Mouse (Mus musculus) Patski (cell line): ENCODE measurements around the gene Cep97. TPM values are rescaled to one million over a fixed set of nuclear protein-coding genes. Genes with fewer than 3 reads are reported as not detected.
A peak's percentile ranks its signal among the peaks of the same experiment; 100 is the strongest.
"Not testable (repeated sequence)": the region's sequence is repeated elsewhere in the genome, so short reads cannot be mapped to it uniquely, and the experiment has no call there.

ENCODE experiments used
- ATAC-seq: fragments of 100-300 bp; one replicate; pipeline ENCODE4 v1.8.0; 2021
- CTCF ChIA-PET: fragments of 350-600 bp; sonication (Branson Sonifier 250); formaldehyde crosslinking; loops from one replicate; lab custom pipeline; 2022; ENCODE audit warnings: inconsistent platforms; lab: Charles Lee
- POLR2A ChIA-PET: fragments of 350-600 bp; sonication (Branson Sonifier 250); formaldehyde crosslinking; loops from one replicate; lab custom pipeline; 2022; ENCODE audit warnings: antibody characterized with exemption, inconsistent platforms; lab: Charles Lee
- DNase-seq: peaks from one replicate; pipeline ENCODE4 v3.0.0-alpha.2; 2011; ENCODE audit warnings: low read depth, low spot score
- H3K27me3 ChIP-seq: fragments of 371-371 bp; one replicate; pipeline ENCODE4 v1.5.1; 2021
- CTCF ChIP-seq: fragments of 100-300 bp; IDR thresholded peaks from one replicate; pipeline ENCODE4 v1.5.1; 2021
- in situ Hi-C: fragments of 300-500 bp; cut with MboI; formaldehyde crosslinking; loops from 3 replicates; pipeline ENCODE4 v1.11.1; 2018; ENCODE audit warnings: low pct_unique_long_range_greater_than_20kb, mixed read lengths
- polyA plus RNA-seq: library from polyadenylated mRNA; unstranded; gene quantifications from one replicate; pipeline ENCODE4 v1.2.3, GENCODE M21; 2021

The Cep97 gene
- polyA plus RNA-seq, 1 experiment from 2014 or later, result 9.4 TPM

DNA sequence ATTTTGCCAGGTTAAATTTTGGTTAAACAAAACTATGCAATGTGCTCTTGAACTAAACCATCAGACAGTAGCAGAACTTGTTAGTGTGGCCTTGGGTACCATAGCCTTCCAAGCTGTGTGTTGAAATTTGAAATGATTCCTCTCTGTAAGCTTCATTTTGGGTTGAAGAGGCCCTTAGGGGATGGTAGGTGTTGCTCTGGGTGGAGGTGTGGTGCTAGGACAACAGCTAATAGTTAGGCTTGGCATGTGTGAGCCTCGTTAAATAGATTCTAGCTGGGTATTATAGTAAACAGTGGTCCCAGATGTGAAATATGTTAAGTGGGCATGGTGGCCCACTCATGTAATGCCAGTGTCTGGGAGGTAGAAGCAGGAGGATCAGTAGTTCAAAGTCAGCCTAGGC lies 32.6 kb upstream of the Cep97 start:
- H3K27me3 ChIP-seq, result no peaks in the 10 kb centered on the region
- ATAC-seq (no peak), DNase-seq (no peak)
- no peak for TF ChIP-seq CTCF
- in situ Hi-C loops, result loop anchor here (10.0 kb wide), 1 partner anchor 158 kb away; no protein-coding TSS in a partner anchor
- ChIA-PET POLR2A (no interaction called here), CTCF (interaction anchor here (1.5 kb wide), 1 partner anchor 16 kb away, joined by 6 read pairs; no protein-coding TSS in a partner anchor)

DNA sequence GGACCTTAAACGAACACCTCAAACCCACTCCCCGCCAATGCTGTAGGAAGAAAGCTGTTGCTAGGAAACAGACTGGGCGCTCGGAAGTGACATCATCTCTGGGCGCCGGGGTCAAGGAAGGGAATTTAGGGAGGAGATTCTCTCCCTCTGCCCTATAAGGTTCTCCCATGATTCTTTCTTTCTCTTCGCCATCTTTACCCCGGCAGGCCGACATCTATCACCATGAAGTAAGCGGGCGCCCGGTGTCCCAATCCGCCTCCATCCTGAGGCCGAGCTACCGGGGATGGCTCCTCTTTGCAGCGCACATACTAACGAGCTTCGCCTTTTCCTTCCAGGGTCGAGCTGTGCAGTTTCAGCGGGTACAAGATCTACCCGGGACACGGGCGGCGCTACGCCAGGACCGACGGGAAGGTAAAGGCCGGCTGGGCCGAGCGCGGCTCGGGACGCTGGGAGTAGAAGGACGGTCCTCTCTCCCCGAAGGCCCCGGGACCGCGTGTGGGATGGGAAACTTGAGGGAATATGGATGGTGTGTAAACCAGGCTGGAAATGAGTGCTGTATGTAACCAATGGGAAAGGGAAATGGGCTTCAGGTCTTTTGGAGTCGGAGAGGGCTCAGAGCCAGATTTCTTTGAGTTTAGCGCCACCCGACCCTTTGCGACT lies 31.7 kb upstream of the Cep97 start, which contains the start of gene Rpl24:
Gene Rpl24 (plus strand): TSS at position 64 of the 660 bp plus-strand sequence.
- no peaks in the 10 kb centered on the region for H3K27me3 ChIP-seq
- peak; percentile 82 for ATAC-seq
- DNase-seq, result peak; percentile 68
- in situ Hi-C loops, result loop anchor here (10.0 kb wide), 1 partner anchor 158 kb away; no protein-coding TSS in a partner anchor
- ChIA-PET POLR2A (interaction anchor here (0.5 kb wide), 1 partner anchor 98 kb away, joined by 3 read pairs; no protein-coding TSS in a partner anchor), CTCF (interaction anchor here (1.5 kb wide), 1 partner anchor 16 kb away, joined by 6 read pairs; no protein-coding TSS in a partner anchor)
- no peak for TF ChIP-seq CTCF

DNA sequence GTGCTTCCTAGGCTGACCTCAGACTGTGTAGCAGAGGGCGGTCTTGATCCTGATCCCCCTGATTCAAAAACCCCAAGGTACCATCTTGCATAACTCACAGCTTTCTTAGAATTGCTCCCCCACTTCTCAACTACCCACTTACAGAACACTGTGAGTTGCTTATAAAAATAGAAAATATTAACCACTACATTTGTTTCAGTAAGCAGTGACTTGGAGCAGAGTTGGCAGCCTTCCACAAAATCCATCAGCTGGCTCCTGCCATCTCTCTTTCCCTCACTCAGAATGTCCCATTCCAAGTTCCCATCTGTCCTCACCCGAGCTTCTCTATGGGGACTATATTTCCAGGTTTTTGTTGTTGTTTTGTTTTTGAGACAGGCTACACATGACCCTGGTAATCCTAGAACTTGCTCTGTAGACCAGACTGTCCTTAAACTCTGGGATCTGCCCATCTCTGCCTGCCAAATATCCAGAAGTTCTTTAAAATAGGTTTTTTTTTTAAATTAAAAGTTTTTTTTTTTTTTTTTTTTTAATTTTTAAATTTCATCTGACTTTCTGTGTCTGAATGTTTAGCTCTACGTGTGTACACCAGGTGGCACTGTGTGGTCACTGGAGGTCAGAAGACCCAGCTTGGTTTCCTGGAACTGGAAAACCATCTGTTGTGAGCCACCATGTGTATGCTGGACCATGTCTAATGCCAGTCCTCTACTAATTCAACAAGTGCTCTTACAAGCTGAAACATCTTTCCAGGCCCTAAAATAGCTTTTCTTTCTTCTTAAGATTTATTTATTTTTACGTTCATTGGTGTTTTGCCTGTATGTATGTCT lies 29.7 kb upstream of the Cep97 start:
- ChIA-PET POLR2A (interaction anchor here (1.0 kb wide), 1 partner anchor 13 kb away, joined by 3 read pairs; no protein-coding TSS in a partner anchor), CTCF (interaction anchor here (0.7 to 3.0 kb wide), 18 partner anchors 9 to 167 kb away, joined by 3 to 25 read pairs (median 4); no protein-coding TSS in a partner anchor)
- no peak for DNase-seq
- H3K27me3 ChIP-seq, result no peaks in the 10 kb centered on the region
- no peak for TF ChIP-seq CTCF
- ATAC-seq, result no peak
- in situ Hi-C loops, result loop anchor here (10.0 kb wide), 1 partner anchor 160 kb away; no protein-coding TSS in a partner anchor

DNA sequence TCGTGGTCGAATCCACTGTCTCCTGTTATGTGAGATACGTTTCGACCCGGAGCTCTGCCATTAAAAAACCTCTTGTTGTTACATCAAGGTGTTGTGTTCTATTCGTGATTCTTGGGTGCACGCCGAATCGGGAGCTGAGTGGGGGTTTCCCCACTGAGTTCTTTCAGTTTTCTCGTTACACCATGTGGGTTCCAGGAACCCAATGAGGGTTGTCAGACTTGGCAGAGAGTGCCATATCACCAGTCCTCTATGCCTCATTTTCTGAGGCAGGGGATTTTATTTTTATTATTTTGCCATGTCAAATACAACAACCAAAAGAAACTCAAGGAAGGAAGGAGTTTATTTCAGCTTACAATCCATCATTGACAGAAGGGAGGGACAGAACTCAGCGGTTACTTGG lies 28.4 kb upstream of the Cep97 start:
- DNase-seq, POLR2A ChIA-PET, ATAC-seq, H3K27me3 ChIP-seq: not testable (repeated sequence)
- CTCF ChIA-PET, result interaction anchor here (3.0 kb wide), 1 partner anchor 12 kb away, joined by 25 read pairs; no protein-coding TSS in a partner anchor
- in situ Hi-C loops, result loop anchor here (10.0 kb wide), 1 partner anchor 162 kb away; no protein-coding TSS in a partner anchor

DNA sequence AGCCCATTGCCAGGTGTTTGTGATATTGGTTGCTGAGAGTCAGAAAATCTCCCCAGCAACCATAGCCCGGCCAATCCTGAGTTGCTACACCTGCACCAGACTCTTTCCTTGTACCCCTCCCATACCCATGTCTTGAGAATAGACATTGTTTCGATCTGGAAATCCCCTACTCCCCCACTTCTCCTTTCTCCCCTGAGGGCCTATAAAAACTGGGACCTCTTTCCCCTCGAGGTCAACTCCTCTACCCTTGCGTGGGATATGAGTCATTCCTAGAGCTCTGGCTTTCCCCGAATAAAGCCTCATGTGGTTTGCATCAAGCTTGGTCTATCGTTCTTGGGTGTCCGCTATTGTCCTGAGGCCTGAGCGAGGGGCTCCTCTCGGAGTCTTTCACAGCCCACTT lies 19.5 kb upstream of the Cep97 start:
- CTCF ChIA-PET, result interaction anchor here (1.9 kb wide), 1 partner anchor 10 kb away, joined by 6 read pairs; no protein-coding TSS in a partner anchor
- H3K27me3 ChIP-seq, DNase-seq, POLR2A ChIA-PET, ATAC-seq, in situ Hi-C loops: not testable (repeated sequence)

DNA sequence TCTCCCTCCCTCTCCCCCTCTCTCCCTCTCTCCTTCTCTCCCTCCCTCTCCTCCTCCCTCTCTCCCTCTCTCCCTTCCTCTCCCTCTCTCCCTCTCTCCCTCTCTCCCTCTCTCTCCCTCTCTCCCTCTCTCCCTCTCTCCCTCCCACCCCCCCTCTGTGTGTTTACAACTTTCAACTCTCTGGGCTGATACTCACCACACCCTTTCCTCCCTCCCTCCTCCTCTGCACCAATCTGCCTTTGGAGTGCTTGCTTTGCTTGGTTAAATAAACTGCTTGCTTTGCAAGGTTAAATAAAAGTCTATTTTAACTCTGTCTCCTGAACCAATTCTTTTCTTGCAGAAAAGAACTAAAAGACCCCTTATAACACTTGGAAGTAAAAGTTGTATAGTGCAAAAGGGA lies 18.1 kb upstream of the Cep97 start:
- no peak for ATAC-seq
- ChIA-PET POLR2A (no interaction called here), CTCF (interaction anchor here (1.9 kb wide), 1 partner anchor 12 kb away, joined by 6 read pairs; no protein-coding TSS in a partner anchor)
- no peak for DNase-seq
- no peaks in the 10 kb centered on the region for H3K27me3 ChIP-seq
- no peak for TF ChIP-seq CTCF
- in situ Hi-C loops, result no loop called here

DNA sequence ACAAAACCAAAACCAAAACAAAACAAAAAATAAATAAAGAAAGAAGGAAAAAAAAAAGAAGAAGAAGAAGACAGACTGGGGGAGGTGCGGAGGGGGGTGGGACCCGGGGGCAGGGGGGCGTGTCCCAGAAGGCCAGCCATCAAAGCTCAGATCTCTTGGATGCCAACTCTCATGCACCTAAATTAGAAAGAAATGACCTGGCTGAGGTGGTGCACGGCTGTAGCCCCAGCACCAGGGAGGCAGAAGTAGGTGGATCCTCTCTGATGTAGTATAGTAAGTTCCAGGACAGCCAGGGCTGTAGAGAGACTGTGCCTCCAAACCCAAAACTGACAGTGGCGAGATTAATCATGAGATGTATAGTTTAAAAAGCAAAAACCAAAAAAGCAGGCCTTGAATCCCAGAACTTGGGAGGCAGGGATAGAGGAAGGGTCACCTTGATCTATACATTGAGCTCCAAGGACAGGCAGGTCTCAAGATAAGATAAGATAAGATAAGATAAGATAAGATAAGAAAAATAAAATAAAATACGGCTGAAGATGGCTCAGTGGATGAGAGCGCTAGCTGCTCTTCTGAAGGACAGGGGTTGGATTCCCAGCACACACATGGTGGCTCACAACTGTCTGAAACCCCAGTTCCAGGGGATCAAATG lies 17.1 kb upstream of the Cep97 start:
- no peaks in the 10 kb centered on the region for H3K27me3 ChIP-seq
- POLR2A ChIA-PET, result interaction anchor here (1.2 kb wide), 1 partner anchor 13 kb away, joined by 3 read pairs; no protein-coding TSS in a partner anchor
- in situ Hi-C loops, result no loop called here

DNA sequence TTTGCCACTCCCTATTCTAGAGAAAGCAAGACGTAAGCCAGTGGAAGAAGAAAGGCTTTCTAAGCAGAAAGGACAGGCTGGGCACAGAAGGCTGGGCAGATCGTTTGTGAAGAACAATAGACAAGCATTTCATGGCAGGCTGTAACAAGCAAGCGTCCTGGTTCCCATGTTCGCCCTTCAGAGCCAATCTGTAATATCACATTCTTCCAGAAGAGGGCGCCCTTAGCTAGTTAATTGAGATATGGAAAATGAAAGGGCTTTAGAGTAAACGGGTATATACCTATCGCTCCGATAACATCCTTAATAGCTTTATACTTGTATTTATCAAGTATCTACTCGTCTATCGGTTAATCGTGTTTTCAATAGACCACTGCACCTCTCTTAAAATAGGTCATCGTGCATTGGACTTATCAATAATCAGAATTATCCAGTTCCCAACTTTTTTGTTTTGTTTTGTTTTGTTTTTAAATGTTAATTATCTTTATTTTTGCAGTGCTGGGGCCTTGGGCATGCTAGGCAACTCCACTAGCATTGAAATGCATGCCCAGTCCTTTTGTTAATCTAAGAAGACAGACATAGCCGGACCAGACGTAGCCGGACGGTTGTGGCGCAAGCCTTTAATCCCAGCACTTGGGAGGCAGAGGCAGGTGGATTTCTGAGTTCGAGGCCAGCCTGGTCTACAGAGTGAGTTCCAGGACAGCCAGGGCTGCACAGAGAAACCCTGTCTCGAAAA lies 16.5 kb upstream of the Cep97 start:
- ATAC-seq, result peak; percentile 57
- TF ChIP-seq CTCF, result peak; percentile 79
- POLR2A ChIA-PET, result interaction anchor here (1.2 kb wide), 1 partner anchor 13 kb away, joined by 3 read pairs; no protein-coding TSS in a partner anchor
- in situ Hi-C loops, result no loop called here
- no peak for DNase-seq
- CTCF ChIA-PET, result interaction anchor here (0.7 to 2.3 kb wide), 13 partner anchors 13 to 179 kb away, joined by 3 to 25 read pairs (median 6); partner anchors contain the start of gene Cep97
- no peaks in the 10 kb centered on the region for H3K27me3 ChIP-seq

More for the DNA sequence above, 17.1 kb upstream of the Cep97 start:
- ATAC-seq, result no peak
- CTCF ChIA-PET, result interaction anchor here (0.7 to 2.3 kb wide), 12 partner anchors 12 to 178 kb away, joined by 3 to 25 read pairs (median 6); partner anchors contain the start of gene Cep97
- no peak for TF ChIP-seq CTCF
- no peak for DNase-seq

DNA sequence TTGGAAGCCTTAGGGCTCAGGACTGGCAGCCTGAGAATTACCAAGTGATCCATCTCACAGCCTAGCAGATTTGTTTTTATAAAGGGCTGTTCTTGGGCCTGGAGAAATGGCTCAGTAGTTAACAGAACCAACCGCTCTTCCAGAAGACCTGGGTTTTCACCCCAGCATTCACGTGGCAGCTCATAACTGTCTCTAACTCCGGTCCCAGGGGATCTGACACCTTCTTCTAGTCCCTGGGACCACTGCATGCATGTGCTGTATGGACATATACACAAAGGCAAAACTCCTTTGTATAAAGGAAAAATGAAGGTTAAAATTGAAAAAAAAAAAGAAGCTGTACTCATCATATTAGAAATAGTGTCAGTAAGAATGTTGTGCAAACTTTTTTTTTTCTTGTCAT lies 15.8 kb upstream of the Cep97 start:
- no peak for DNase-seq
- ChIA-PET CTCF (interaction anchor here (0.8 to 2.3 kb wide), 11 partner anchors 13 to 180 kb away, joined by 3 to 25 read pairs (median 6); partner anchors contain the start of gene Cep97), POLR2A (no interaction called here)
- in situ Hi-C loops, result no loop called here
- no peaks in the 10 kb centered on the region for H3K27me3 ChIP-seq
- no peak for TF ChIP-seq CTCF
- no peak for ATAC-seq
